Mouse (Mus musculus) spleen, adult 18-20 months (tissue): ENCODE data around the gene Rpp25l.
"Not testable (repeated sequence)": the region's sequence is repeated elsewhere in the genome, so short reads cannot be mapped to it uniquely, and the experiment has no call there.

Source experiments
- DNase-seq, 2 experiments: peaks; one replicate each; pipeline ENCODE4 v3.0.0; 2022; ENCODE audit warnings: mixed read lengths in 2 of 2

Rpp25l gene

GRCm38 (mm10) chr4:41731052-41731765 is 17.9 kb upstream of the Rpp25l start, which contains the start of gene Arid3c:
TSS of gene Arid3c (minus strand) at chr4:41731142.
- no peak for DNase-seq

- DNase-seq, result no peak
Observed at GRCm38 (mm10) chr4:41726826-41727621, 13.7 kb upstream of the Rpp25l start.

- DNase-seq, result peak; percentile 70 to 72
Observed at GRCm38 (mm10) chr4:41722918-41723351, 9.6 kb upstream of the Rpp25l start, which contains the start of gene Dctn3. TSS of gene Dctn3 (minus strand) at chr4:41723170.

GRCm38 (mm10) chr4:41716834-41717233 is 3.5 kb upstream of the Rpp25l start:
- DNase-seq, result no peak

- DNase-seq, result no peak
Observed at GRCm38 (mm10) chr4:41715596-41715995, 2.3 kb upstream of the Rpp25l start.

GRCm38 (mm10) chr4:41715082-41715481 is 1.7 kb upstream of the Rpp25l start:
- DNase-seq, result no peak

- peak in 1 of 2 experiments; percentile 53 for DNase-seq
Observed at GRCm38 (mm10) chr4:41714276-41714675, 942 bp upstream of the Rpp25l start.

GRCm38 (mm10) chr4:41712421-41713196 is 725 bp downstream of the Rpp25l start:
- DNase-seq, result no peak

GRCm38 (mm10) chr4:41711705-41712375 is 1.5 kb downstream of the Rpp25l start:
- DNase-seq, result no peak

GRCm38 (mm10) chr4:41710229-41710628 is 3.1 kb downstream of the Rpp25l start:
- DNase-seq, result no peak

- DNase-seq, result no peak
Observed at GRCm38 (mm10) chr4:41708192-41708745, 5.1 kb downstream of the Rpp25l start.

GRCm38 (mm10) chr4:41707011-41707535 is 6.3 kb downstream of the Rpp25l start:
- peak; percentile 43 to 64 for DNase-seq

GRCm38 (mm10) chr4:41705922-41706754 is 7.2 kb downstream of the Rpp25l start:
- DNase-seq, result no peak

GRCm38 (mm10) chr4:41704651-41705050 is 8.7 kb downstream of the Rpp25l start:
- no peak for DNase-seq

- not testable (repeated sequence) for DNase-seq
Observed at GRCm38 (mm10) chr4:41702226-41702625, 11.1 kb downstream of the Rpp25l start.

- DNase-seq, result not testable (repeated sequence)
Observed at GRCm38 (mm10) chr4:41700224-41700623, 13.1 kb downstream of the Rpp25l start.

GRCm38 (mm10) chr4:41699783-41700182 is 13.6 kb downstream of the Rpp25l start, which contains the start of gene Il11ra1:
TSS of gene Il11ra1 (plus strand) at chr4:41699989.
- DNase-seq, result not testable (repeated sequence)

GRCm38 (mm10) chr4:41698421-41699016 is 14.8 kb downstream of the Rpp25l start:
- not testable (repeated sequence) for DNase-seq

- peak; percentile 48 to 78 for DNase-seq
Observed at GRCm38 (mm10) chr4:41696930-41697841, 16.1 kb downstream of the Rpp25l start, which contains the start of gene Cntfr. TSS of gene Cntfr (minus strand) at chr4:41697089.
